17 mouse cellular contexts compared by ENCODE assay signal in the genomic region with DNA sequence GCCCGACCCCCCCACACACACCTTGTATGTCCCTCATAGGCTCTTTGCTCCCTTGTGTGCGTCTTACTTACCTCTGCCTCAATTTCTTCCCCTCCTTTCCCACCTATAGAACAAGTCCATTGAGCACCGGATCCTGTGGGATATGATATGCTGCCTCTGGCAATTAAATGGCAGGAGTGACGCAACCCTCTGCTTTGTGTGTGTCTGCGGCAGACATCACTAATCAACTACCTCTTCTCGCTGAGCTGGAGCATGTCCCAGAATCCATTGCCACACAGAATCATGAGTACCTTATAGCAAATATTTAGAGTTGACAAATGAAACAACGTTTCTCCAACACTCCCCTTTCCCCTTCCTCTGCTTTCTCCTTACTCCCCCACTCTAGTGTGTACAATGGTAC.
"Had no signal": no experiment of that assay in that cellular context is flagged by ENCODE, and none has a peak within 500 bp of the region (broad histone marks: within the 10 kb centered on the region; RNA-seq: fewer than 3 reads in every experiment).

No protein-coding gene starts in this region.

- H3K27ac ChIP-seq: left cerebral cortex, adult 2 months; liver, embryonic 14.5 days; midbrain, embryonic 13.5 days; stomach, postnatal 0 days had no signal

- H3K36me3 ChIP-seq: midbrain, embryonic 13.5 days had no signal

- H3K4me1 ChIP-seq: midbrain, embryonic 13.5 days had no signal

- H3K9ac ChIP-seq: liver, embryonic 14.5 days; midbrain, embryonic 13.5 days had no signal

- ATAC-seq: intestine, postnatal 0 days; midbrain, embryonic 13.5 days; midbrain, embryonic 16.5 days had no signal

- H3K4me2 ChIP-seq: liver, embryonic 11.5 days; midbrain, embryonic 13.5 days had no signal

- H3K9me3 ChIP-seq: midbrain, embryonic 13.5 days had no signal

- H3K27me3 ChIP-seq: midbrain, embryonic 13.5 days had no signal

- H3K4me3 ChIP-seq: left cerebral cortex, adult 2 months; midbrain, embryonic 13.5 days had no signal

- DNase-seq: kidney, adult 2 months; kidney, postnatal 10 days; kidney, postnatal 36 days; layer of hippocampus, postnatal 36 days; lung, adult 2 months; lung, postnatal 10 days; lung, postnatal 4 days; thymus, adult 2 months; thymus, postnatal 14 days; thymus, postnatal 4 days had no signal
